Mouse (Mus musculus): ENCODE measurements around the gene Zfp865. TPM values are rescaled to one million over a fixed set of nuclear protein-coding genes. Genes with fewer than 3 reads are reported as not detected.

Zfp865 gene
- polyA plus RNA-seq, 1 experiment from 2014 or later: 1.2 TPM

DNA sequence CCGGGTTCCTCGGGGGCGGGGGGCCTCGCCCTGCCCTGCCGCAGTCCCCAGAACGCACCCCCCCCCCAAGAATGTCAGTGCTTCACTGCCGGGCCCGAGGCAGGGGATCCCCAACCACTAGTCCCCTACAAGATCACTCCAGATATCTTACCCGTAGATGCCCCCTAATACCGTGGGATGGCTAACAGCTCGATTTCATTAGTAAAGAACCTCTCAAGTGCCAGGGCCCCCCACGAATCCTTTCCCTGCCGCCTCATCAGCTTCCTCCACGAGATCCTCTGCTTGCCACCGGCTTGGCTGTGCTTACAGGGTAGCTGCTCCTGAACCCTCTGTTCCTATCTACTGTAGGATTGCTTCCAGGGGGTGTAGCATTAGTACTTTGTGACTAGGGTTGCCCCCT is 509 bp downstream of the Zfp865 start:
- Histone ChIP-seq H3K36me3 (ENCODE audit: control insufficient read depth, insufficient read depth) (peaks cover 13% of the 10 kb centered on the region), H3K9me3 (replicated peaks; ENCODE audit: control insufficient read depth, low read length) (no peaks in the 10 kb centered on the region), H3K9ac (ENCODE audit: low read depth, low read length) (peak overlapping the region; percentile 96), H3K4me2 (ENCODE audit: low read depth, low read length) (peak overlapping the region; percentile 78), H3K27me3 (ENCODE audit: control insufficient read depth, insufficient read depth, low read depth, low read length) (no peaks in the 10 kb centered on the region), H3K27ac (ENCODE audit: low read length) (peak overlapping the region; percentile 96), H3K4me3 (ENCODE audit: low read depth, low read length) (peak overlapping the region; percentile 87), H3K4me1 (ENCODE audit: control insufficient read depth, low read depth, low read length) (peaks cover 30% of the 10 kb centered on the region)
- WGBS (ENCODE audit: insufficient replicate concordance): 0% methylated on average over 14 of the region's 15 CpGs
- ATAC-seq (ENCODE audit: low read depth): peak; percentile 6

DNA sequence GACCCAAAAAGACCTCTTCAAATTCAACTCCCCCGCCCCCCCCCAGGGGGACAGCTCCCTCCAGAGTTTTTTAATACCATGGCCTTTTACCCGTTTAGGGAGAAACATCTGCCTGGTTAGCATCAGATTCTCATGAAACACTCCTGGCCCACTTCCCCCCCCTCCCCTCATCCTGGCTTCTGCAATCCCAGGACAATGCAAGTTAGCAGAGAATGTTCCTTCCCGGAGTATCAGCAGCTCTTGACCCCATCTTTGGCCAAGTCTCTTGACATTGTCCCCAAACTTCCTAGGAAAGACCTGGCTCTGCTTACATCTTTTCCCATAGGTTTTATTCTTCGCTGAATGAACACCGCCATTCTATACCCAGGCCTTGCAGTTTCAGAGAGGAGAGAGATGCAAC is 1.0 kb downstream of the Zfp865 start:
- ATAC-seq (ENCODE audit: low read depth): no peak
- H3K9me3 ChIP-seq (replicated peaks; ENCODE audit: control insufficient read depth, low read length): no peaks in the 10 kb centered on the region
- H3K4me2 ChIP-seq (ENCODE audit: low read depth, low read length): peak overlapping the region; percentile 78
- no peaks in the 10 kb centered on the region for H3K27me3 ChIP-seq (ENCODE audit: control insufficient read depth, insufficient read depth, low read depth, low read length)
- H3K4me1 ChIP-seq (ENCODE audit: control insufficient read depth, low read depth, low read length): peaks cover 25% of the 10 kb centered on the region
- peak overlapping the region; percentile 96; the same call in 1 of the 2 replicates for H3K27ac ChIP-seq (ENCODE audit: low read length)
- H3K4me3 ChIP-seq (ENCODE audit: low read depth, low read length): peak overlapping the region; percentile 87
- 39% methylated on average over 5 of the region's 5 CpGs for WGBS (ENCODE audit: insufficient replicate concordance)
- H3K36me3 ChIP-seq (ENCODE audit: control insufficient read depth, insufficient read depth): peaks cover 13% of the 10 kb centered on the region
- peak overlapping the region; percentile 96 for H3K9ac ChIP-seq (ENCODE audit: low read depth, low read length)

DNA sequence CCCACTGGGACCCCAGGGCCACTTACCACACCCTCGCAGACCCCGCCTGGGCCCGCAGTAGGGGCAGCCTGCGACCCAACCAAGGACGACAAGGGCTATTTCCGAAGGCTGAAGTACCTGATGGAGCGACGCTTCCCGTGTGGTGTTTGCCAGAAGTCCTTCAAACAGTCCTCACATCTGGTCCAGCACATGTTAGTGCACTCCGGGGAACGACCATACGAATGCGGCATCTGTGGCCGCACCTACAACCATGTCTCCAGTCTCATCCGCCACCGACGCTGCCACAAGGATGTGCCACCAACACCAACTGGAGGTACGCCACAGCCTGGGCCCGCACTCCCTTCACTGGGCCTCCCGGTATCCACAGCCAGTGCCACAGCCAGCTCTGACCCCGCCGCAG is 9.4 kb downstream of the Zfp865 start:
- Histone ChIP-seq H3K27ac (ENCODE audit: low read length) (no peak overlapping the region), H3K9ac (ENCODE audit: low read depth, low read length) (no peak overlapping the region), H3K4me1 (ENCODE audit: control insufficient read depth, low read depth, low read length) (no peaks in the 10 kb centered on the region; the same call in 1 of the 2 replicates), H3K27me3 (ENCODE audit: control insufficient read depth, insufficient read depth, low read depth, low read length) (no peaks in the 10 kb centered on the region), H3K4me2 (ENCODE audit: low read depth, low read length) (no peak overlapping the region), H3K4me3 (ENCODE audit: low read depth, low read length) (no peak overlapping the region), H3K9me3 (replicated peaks; ENCODE audit: control insufficient read depth, low read length) (peaks cover 25% of the 10 kb centered on the region), H3K36me3 (ENCODE audit: control insufficient read depth, insufficient read depth) (peaks cover 43% of the 10 kb centered on the region)
- 89% methylated on average over 22 of the region's 22 CpGs for WGBS (ENCODE audit: insufficient replicate concordance)
- ATAC-seq (ENCODE audit: low read depth): no peak

DNA sequence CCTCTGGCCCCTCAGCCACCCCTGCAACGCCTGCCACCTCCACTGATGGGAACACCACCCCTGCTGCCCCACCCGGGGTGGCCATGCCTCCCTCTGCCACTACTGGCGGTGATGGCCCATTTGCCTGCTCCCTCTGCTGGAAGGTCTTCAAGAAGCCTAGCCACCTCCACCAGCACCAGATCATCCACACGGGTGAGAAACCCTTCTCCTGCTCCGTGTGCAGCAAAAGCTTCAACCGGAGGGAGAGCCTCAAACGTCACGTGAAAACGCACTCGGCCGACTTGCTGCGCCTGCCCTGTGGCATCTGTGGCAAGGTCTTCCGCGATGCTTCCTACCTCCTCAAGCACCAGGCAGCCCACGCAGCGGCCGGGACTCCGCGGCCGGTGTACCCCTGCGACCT is 9.8 kb downstream of the Zfp865 start:
- no peak overlapping the region for H3K27ac ChIP-seq (ENCODE audit: low read length)
- 93% methylated on average over 21 of the region's 21 CpGs for WGBS (ENCODE audit: insufficient replicate concordance)
- no peak overlapping the region for H3K4me2 ChIP-seq (ENCODE audit: low read depth, low read length)
- H3K36me3 ChIP-seq (ENCODE audit: control insufficient read depth, insufficient read depth): peaks cover 43% of the 10 kb centered on the region
- no peak overlapping the region for H3K9ac ChIP-seq (ENCODE audit: low read depth, low read length)
- no peak overlapping the region for H3K4me3 ChIP-seq (ENCODE audit: low read depth, low read length)
- ATAC-seq (ENCODE audit: low read depth): no peak
- no peaks in the 10 kb centered on the region for H3K27me3 ChIP-seq (ENCODE audit: control insufficient read depth, insufficient read depth, low read depth, low read length)
- peaks cover 25% of the 10 kb centered on the region for H3K9me3 ChIP-seq (replicated peaks; ENCODE audit: control insufficient read depth, low read length)
- H3K4me1 ChIP-seq (ENCODE audit: control insufficient read depth, low read depth, low read length): no peaks in the 10 kb centered on the region; the same call in 1 of the 2 replicates

DNA sequence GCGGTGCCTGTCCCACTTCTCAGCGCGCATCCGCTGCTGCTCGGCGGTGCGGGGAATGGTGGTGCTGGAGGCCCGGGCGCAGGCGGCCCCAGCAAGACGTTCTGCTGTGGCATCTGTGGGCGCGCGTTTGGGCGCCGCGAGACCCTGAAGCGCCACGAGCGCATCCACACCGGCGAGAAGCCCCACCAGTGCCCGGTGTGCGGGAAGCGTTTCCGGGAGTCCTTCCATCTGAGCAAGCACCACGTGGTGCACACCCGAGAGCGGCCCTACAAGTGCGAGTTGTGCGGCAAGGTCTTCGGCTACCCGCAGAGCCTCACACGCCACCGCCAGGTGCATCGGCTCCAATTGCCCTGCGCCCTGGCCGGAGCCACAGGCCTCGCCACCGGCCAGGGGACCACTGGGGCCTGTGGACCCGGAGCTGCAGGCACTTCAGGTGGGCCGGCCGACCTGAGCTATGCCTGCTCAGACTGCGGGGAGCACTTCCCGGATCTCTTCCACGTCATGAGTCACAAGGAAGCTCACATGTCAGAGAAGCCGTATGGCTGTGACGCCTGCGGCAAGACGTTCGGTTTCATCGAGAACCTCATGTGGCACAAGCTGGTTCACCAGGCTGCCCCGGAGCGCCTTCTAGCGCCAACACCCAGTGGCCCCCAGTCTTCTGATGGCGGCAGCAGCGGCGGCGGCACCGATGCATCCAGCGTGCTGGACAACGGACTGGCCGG is 10.5 kb downstream of the Zfp865 start:
- Histone ChIP-seq H3K27ac (ENCODE audit: low read length) (no peak overlapping the region), H3K9me3 (replicated peaks; ENCODE audit: control insufficient read depth, low read length) (peaks cover 25% of the 10 kb centered on the region), H3K4me1 (ENCODE audit: control insufficient read depth, low read depth, low read length) (no peaks in the 10 kb centered on the region; the same call in 1 of the 2 replicates), H3K36me3 (ENCODE audit: control insufficient read depth, insufficient read depth) (peaks cover 43% of the 10 kb centered on the region), H3K4me3 (ENCODE audit: low read depth, low read length) (no peak overlapping the region), H3K27me3 (ENCODE audit: control insufficient read depth, insufficient read depth, low read depth, low read length) (no peaks in the 10 kb centered on the region), H3K9ac (ENCODE audit: low read depth, low read length) (no peak overlapping the region), H3K4me2 (ENCODE audit: low read depth, low read length) (no peak overlapping the region)
- 91% methylated on average over 63 of the region's 63 CpGs for WGBS (ENCODE audit: insufficient replicate concordance)
- ATAC-seq (ENCODE audit: low read depth): no peak

DNA sequence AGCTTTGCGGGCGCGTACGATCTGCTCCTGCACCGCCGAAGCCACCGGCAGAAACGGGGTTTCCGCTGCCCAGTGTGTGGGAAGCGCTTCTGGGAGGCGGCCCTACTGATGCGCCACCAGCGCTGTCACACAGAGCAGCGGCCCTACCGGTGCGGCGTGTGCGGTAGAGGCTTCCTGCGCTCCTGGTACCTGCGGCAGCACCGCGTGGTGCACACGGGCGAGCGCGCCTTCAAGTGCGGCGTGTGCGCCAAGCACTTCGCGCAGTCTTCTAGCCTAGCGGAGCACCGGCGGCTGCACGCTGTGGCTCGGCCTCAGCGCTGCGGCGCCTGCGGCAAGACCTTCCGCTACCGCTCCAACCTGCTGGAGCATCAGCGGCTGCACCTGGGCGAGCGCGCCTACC is 11.3 kb downstream of the Zfp865 start:
- Histone ChIP-seq H3K27me3 (ENCODE audit: control insufficient read depth, insufficient read depth, low read depth, low read length) (no peaks in the 10 kb centered on the region), H3K27ac (ENCODE audit: low read length) (no peak overlapping the region), H3K4me2 (ENCODE audit: low read depth, low read length) (no peak overlapping the region), H3K4me3 (ENCODE audit: low read depth, low read length) (no peak overlapping the region), H3K9me3 (replicated peaks; ENCODE audit: control insufficient read depth, low read length) (peaks cover 25% of the 10 kb centered on the region), H3K9ac (ENCODE audit: low read depth, low read length) (no peak overlapping the region), H3K36me3 (ENCODE audit: control insufficient read depth, insufficient read depth) (peaks cover 43% of the 10 kb centered on the region), H3K4me1 (ENCODE audit: control insufficient read depth, low read depth, low read length) (no peaks in the 10 kb centered on the region; the same call in 1 of the 2 replicates)
- no peak for ATAC-seq (ENCODE audit: low read depth)
- 92% methylated on average over 45 of the region's 46 CpGs for WGBS (ENCODE audit: insufficient replicate concordance)

DNA sequence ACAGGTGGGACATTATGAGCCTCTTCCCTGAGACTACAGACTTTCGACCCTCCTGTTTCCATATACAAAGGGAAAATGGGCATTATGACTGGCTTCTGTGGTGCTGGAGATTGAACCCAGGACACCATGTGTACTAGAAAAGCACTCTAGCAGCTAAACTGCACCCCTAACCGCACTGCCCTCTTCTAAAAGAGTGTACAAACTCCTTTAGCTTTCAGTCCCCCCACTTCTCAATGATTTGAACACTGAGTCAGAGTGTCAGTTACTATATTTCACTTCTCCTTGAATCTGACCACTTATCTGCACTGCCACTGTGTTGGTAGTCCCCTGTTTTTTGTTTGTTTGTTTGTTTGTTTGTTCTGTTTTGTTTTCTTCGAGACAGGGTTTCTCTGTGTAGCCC is 13.6 kb downstream of the Zfp865 start, which contains the start of gene 4632433K11Rik:
Gene 4632433K11Rik (plus strand): TSS at position 301 of the 400 bp plus-strand sequence.
- Histone ChIP-seq H3K27ac (ENCODE audit: low read length) (no peak within 1 kb of the TSS), H3K36me3 (ENCODE audit: control insufficient read depth, insufficient read depth) (peaks cover 38% of the 10 kb centered on the region)

DNA sequence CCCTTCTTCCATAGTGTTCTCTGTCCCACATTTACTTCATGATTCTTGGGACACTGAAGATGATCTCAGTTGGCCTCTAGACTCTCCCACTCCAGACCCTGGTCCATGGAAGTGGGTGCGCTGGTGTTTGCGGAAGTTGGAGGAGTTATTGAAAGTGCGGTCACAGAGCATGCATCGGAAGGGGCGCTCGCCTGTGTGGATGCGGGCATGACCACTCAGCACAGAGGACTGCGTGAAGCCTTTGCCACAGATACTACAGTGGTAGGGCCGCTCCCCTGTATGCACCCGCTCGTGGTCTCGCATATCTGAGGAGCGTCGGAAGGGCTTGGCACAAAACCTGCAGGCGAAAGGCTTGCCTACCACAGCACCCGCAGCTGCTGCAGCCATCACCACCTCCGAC is 15.5 kb downstream of the Zfp865 start:
- no peak overlapping the region for H3K4me2 ChIP-seq (ENCODE audit: low read depth, low read length)
- WGBS (ENCODE audit: insufficient replicate concordance): 90% methylated on average over 17 of the region's 17 CpGs
- no peak overlapping the region for H3K9ac ChIP-seq (ENCODE audit: low read depth, low read length)
- no peaks in the 10 kb centered on the region for H3K27me3 ChIP-seq (ENCODE audit: control insufficient read depth, insufficient read depth, low read depth, low read length)
- H3K9me3 ChIP-seq (replicated peaks; ENCODE audit: control insufficient read depth, low read length): peaks cover 12% of the 10 kb centered on the region
- no peak overlapping the region for H3K27ac ChIP-seq (ENCODE audit: low read length)
- no peak overlapping the region for H3K4me3 ChIP-seq (ENCODE audit: low read depth, low read length)
- peaks cover 20% of the 10 kb centered on the region for H3K36me3 ChIP-seq (ENCODE audit: control insufficient read depth, insufficient read depth)
- peaks cover 14% of the 10 kb centered on the region for H3K4me1 ChIP-seq (ENCODE audit: control insufficient read depth, low read depth, low read length)
- no peak for ATAC-seq (ENCODE audit: low read depth)

More for the DNA sequence above, 13.6 kb downstream of the Zfp865 start, which contains the start of gene 4632433K11Rik:
- Histone ChIP-seq H3K9me3 (replicated peaks; ENCODE audit: control insufficient read depth, low read length) (peaks cover 25% of the 10 kb centered on the region), H3K9ac (ENCODE audit: low read depth, low read length) (no peak within 1 kb of the TSS), H3K4me2 (ENCODE audit: low read depth, low read length) (no peak within 1 kb of the TSS), H3K4me3 (ENCODE audit: low read depth, low read length) (no peak within 1 kb of the TSS), H3K4me1 (ENCODE audit: control insufficient read depth, low read depth, low read length) (peaks cover 12% of the 10 kb centered on the region), H3K27me3 (ENCODE audit: control insufficient read depth, insufficient read depth, low read depth, low read length) (no peaks in the 10 kb centered on the region)
- ATAC-seq (ENCODE audit: low read depth): no peak
- WGBS (ENCODE audit: insufficient replicate concordance): 65% methylated on average over 3 of the region's 3 CpGs

DNA sequence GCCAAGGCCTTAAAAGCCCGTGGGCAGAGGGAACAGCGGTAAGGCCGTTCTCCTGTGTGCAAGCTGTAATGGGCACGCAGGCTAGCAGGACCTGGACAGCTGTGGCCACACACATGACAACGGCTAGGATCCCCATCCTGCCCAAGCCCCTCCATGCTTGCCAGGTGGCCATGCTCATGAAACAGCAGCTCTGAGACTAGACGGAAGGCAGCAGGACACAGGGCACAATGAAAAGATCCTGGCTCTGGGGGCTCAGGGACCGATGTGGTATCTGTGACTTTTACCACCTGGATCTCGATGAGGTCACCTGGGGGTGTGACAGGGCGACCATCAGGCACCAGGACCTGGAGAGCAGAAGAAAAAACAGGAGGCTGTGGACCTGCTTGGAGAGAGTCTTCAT is 16.0 kb downstream of the Zfp865 start:
- WGBS (ENCODE audit: insufficient replicate concordance): 81% methylated on average over 9 of the region's 9 CpGs
- peaks cover 15% of the 10 kb centered on the region for H3K36me3 ChIP-seq (ENCODE audit: control insufficient read depth, insufficient read depth)
- H3K4me3 ChIP-seq (ENCODE audit: low read depth, low read length): no peak overlapping the region
- no peak overlapping the region for H3K9ac ChIP-seq (ENCODE audit: low read depth, low read length)
- H3K4me1 ChIP-seq (ENCODE audit: control insufficient read depth, low read depth, low read length): peaks cover 14% of the 10 kb centered on the region
- no peaks in the 10 kb centered on the region for H3K27me3 ChIP-seq (ENCODE audit: control insufficient read depth, insufficient read depth, low read depth, low read length)
- no peak for ATAC-seq (ENCODE audit: low read depth)
- H3K9me3 ChIP-seq (replicated peaks; ENCODE audit: control insufficient read depth, low read length): peaks cover 7% of the 10 kb centered on the region
- H3K4me2 ChIP-seq (ENCODE audit: low read depth, low read length): no peak overlapping the region
- H3K27ac ChIP-seq (ENCODE audit: low read length): no peak overlapping the region
